In genomic region chr5:124201564-124201963, GRCm38 (mm10) we compare ENCODE assay signal across 22 mouse cellular contexts. TPM values are rescaled to one million over a fixed set of nuclear protein-coding genes. Genes with fewer than 3 reads are reported as not detected.
DNase-seq lines count a peak whose midpoint lies in the region; ATAC-seq and TF ChIP-seq lines count a peak whose summit lies in the region.
"Had no signal": no experiment of that assay in that cellular context is flagged by ENCODE, and none has a peak within 500 bp of the region (broad histone marks: within the 10 kb centered on the region; RNA-seq: fewer than 3 reads in every experiment).

No protein-coding gene starts in this region.

- ATAC-seq in hindbrain, embryonic 14.5 days (ENCODE audit: low FRiP score): no peak
- no peak for ATAC-seq in heart, postnatal 0 days (ENCODE audit: insufficient read depth, low read depth)
- 0 out of 2 replicates have a peak, but pooled peaks have one; percentile 35 for ATAC-seq in liver, embryonic 16.5 days (ENCODE audit: low read depth)
- ATAC-seq: forebrain, embryonic 15.5 days; midbrain, embryonic 15.5 days had no signal

- intact Hi-C loops in left cerebral cortex, postnatal 10 days (cut with DNase I): no loop called here

- H3K36me3 ChIP-seq in heart, embryonic 10.5 days: no peaks in the 10 kb centered on the region
- H3K36me3 ChIP-seq in hindbrain, embryonic 10.5 days: 0 out of 2 replicates have a peak, but pooled peaks cover 3% of the 10 kb centered on the region
- no peaks in the 10 kb centered on the region for H3K36me3 ChIP-seq in hindbrain, embryonic 14.5 days (replicated peaks; ENCODE audit: control insufficient read depth, insufficient read depth)
- H3K36me3 ChIP-seq in heart, postnatal 0 days (replicated peaks; ENCODE audit: control insufficient read depth, insufficient read depth, low read length): no peaks in the 10 kb centered on the region; the same call in 1 of the 2 replicates
- no peaks in the 10 kb centered on the region for H3K36me3 ChIP-seq in liver, embryonic 16.5 days (ENCODE audit: control insufficient read depth, insufficient read depth)
- H3K36me3 ChIP-seq: forebrain, embryonic 15.5 days; hindbrain, embryonic 13.5 days; limb, embryonic 13.5 days; midbrain, embryonic 15.5 days had no signal

- H3K27ac ChIP-seq in heart, embryonic 10.5 days: peak overlapping the region; percentile 82
- H3K27ac ChIP-seq in hindbrain, embryonic 10.5 days: peak overlapping the region; percentile 23; the same call in 1 of the 2 replicates
- H3K27ac ChIP-seq in hindbrain, embryonic 14.5 days: no peak overlapping the region
- H3K27ac ChIP-seq in heart, postnatal 0 days (ENCODE audit: low read depth): peak overlapping the region; percentile 44
- H3K27ac ChIP-seq in liver, embryonic 16.5 days (ENCODE audit: low read length): no peak overlapping the region
- H3K27ac ChIP-seq: forebrain, embryonic 15.5 days; hindbrain, embryonic 13.5 days; limb, embryonic 13.5 days; midbrain, embryonic 15.5 days had no signal

- no peak overlapping the region for H3K4me3 ChIP-seq in heart, embryonic 10.5 days
- H3K4me3 ChIP-seq in hindbrain, embryonic 10.5 days: no peak overlapping the region
- no peak overlapping the region for H3K4me3 ChIP-seq in hindbrain, embryonic 14.5 days (replicated peaks; ENCODE audit: low read length)
- no peak overlapping the region for H3K4me3 ChIP-seq in heart, postnatal 0 days (ENCODE audit: low read depth, low read length)
- no peak overlapping the region for H3K4me3 ChIP-seq in liver, embryonic 16.5 days (ENCODE audit: low read depth, low read length)
- H3K4me3 ChIP-seq: forebrain, embryonic 15.5 days; hindbrain, embryonic 13.5 days; limb, embryonic 13.5 days; midbrain, embryonic 15.5 days had no signal

- no peak overlapping the region for H3K4me2 ChIP-seq in hindbrain, embryonic 14.5 days (replicated peaks)
- H3K4me2 ChIP-seq in heart, postnatal 0 days (ENCODE audit: low read depth, low read length): no peak overlapping the region
- H3K4me2 ChIP-seq in liver, embryonic 16.5 days (ENCODE audit: low read depth, low read length): no peak overlapping the region
- H3K4me2 ChIP-seq: forebrain, embryonic 15.5 days; hindbrain, embryonic 13.5 days; limb, embryonic 13.5 days; midbrain, embryonic 15.5 days had no signal

- DNase-seq in heart, embryonic 10.5 days (ENCODE audit: low spot score): no peak
- no peak for DNase-seq in heart, adult 11 months
- DNase-seq in hindbrain, embryonic 10.5 days (ENCODE audit: low spot score): no peak
- no peak for DNase-seq in hindbrain, embryonic 14.5 days (ENCODE audit: low spot score)
- no peak for DNase-seq in heart, postnatal 0 days (ENCODE audit: low spot score)
- DNase-seq in left cerebral cortex, postnatal 10 days (ENCODE audit: extremely low spot score in 1 of 2, low spot score in 2 of 2): no peak
- DNase-seq in testis, postnatal 10 days (ENCODE audit: low spot score): no peak
- DNase-seq: adrenal gland, postnatal 25 days; cerebellum, adult 11-12 months; cerebellum, postnatal 14 days; embryo, embryonic 11 days; kidney, postnatal 36 days; layer of hippocampus, adult 9-11 months; lung, postnatal 10 days; right cerebral cortex, postnatal 14 days; spleen, adult 18-20 months had no signal

- no peak for TF ChIP-seq EP300 in heart, postnatal 0 days (IDR thresholded peaks at IDR 0.05; ENCODE audit: low read depth)

- no peaks in the 10 kb centered on the region for H3K9me3 ChIP-seq in heart, embryonic 10.5 days
- H3K9me3 ChIP-seq in hindbrain, embryonic 10.5 days: no peaks in the 10 kb centered on the region
- no peaks in the 10 kb centered on the region for H3K9me3 ChIP-seq in hindbrain, embryonic 14.5 days (ENCODE audit: control insufficient read depth, low read length)
- H3K9me3 ChIP-seq in heart, postnatal 0 days (replicated peaks; ENCODE audit: control insufficient read depth, low read length): no peaks in the 10 kb centered on the region
- H3K9me3 ChIP-seq in liver, embryonic 16.5 days (replicated peaks; ENCODE audit: control insufficient read depth, low read length): no peaks in the 10 kb centered on the region
- H3K9me3 ChIP-seq: forebrain, embryonic 15.5 days; hindbrain, embryonic 13.5 days; limb, embryonic 13.5 days; midbrain, embryonic 15.5 days had no signal

- WGBS in heart, embryonic 10.5 days: 55% methylated on average over 2 of the region's 2 CpGs
- WGBS in hindbrain, embryonic 10.5 days: 85% methylated on average over 2 of the region's 2 CpGs
- 86% methylated on average over 2 of the region's 2 CpGs for WGBS in hindbrain, embryonic 14.5 days
- 68% methylated on average over 2 of the region's 2 CpGs for WGBS in heart, postnatal 0 days
- WGBS in liver, embryonic 16.5 days (ENCODE audit: insufficient replicate concordance): 59% methylated on average over 2 of the region's 2 CpGs

- no peaks in the 10 kb centered on the region for H3K27me3 ChIP-seq in heart, embryonic 10.5 days (ENCODE audit: insufficient read depth, poor library complexity, severe bottlenecking)
- no peaks in the 10 kb centered on the region for H3K27me3 ChIP-seq in hindbrain, embryonic 10.5 days (ENCODE audit: insufficient read depth, poor library complexity, severe bottlenecking)
- H3K27me3 ChIP-seq in hindbrain, embryonic 14.5 days (ENCODE audit: control insufficient read depth, insufficient read depth, low read length): no peaks in the 10 kb centered on the region
- H3K27me3 ChIP-seq in heart, postnatal 0 days (ENCODE audit: control insufficient read depth, insufficient read depth, low read length): no peaks in the 10 kb centered on the region
- H3K27me3 ChIP-seq in liver, embryonic 16.5 days (ENCODE audit: control insufficient read depth, insufficient read depth, low read depth, low read length): no peaks in the 10 kb centered on the region
- H3K27me3 ChIP-seq: CH12.LX; forebrain, embryonic 15.5 days; hindbrain, embryonic 13.5 days; limb, embryonic 13.5 days; midbrain, embryonic 15.5 days had no signal

- no peak for TF ChIP-seq CTCF in heart, postnatal 0 days (IDR thresholded peaks at IDR 0.05; ENCODE audit: low read depth)

- peaks cover 95% of the 10 kb centered on the region for H3K4me1 ChIP-seq in heart, embryonic 10.5 days
- H3K4me1 ChIP-seq in hindbrain, embryonic 10.5 days (replicated peaks): peaks cover 69% of the 10 kb centered on the region
- peaks cover 8% of the 10 kb centered on the region for H3K4me1 ChIP-seq in hindbrain, embryonic 14.5 days (replicated peaks; ENCODE audit: control insufficient read depth, insufficient read depth, low read length)
- H3K4me1 ChIP-seq in heart, postnatal 0 days (ENCODE audit: control insufficient read depth, insufficient read depth): peaks cover 85% of the 10 kb centered on the region
- peaks cover 55% of the 10 kb centered on the region for H3K4me1 ChIP-seq in liver, embryonic 16.5 days (ENCODE audit: control insufficient read depth, low read depth, low read length)
- H3K4me1 ChIP-seq: forebrain, embryonic 15.5 days had no signal

- no peak overlapping the region for H3K9ac ChIP-seq in hindbrain, embryonic 14.5 days
- no peak overlapping the region for H3K9ac ChIP-seq in heart, postnatal 0 days (replicated peaks; ENCODE audit: low read depth, low read length)
- no peak overlapping the region; the same call in 1 of the 2 replicates for H3K9ac ChIP-seq in liver, embryonic 16.5 days (ENCODE audit: low read depth, low read length)
- H3K9ac ChIP-seq: forebrain, embryonic 15.5 days; hindbrain, embryonic 13.5 days; limb, embryonic 13.5 days; midbrain, embryonic 15.5 days had no signal

RNA-seq across cellular contexts. Expression of gene Pitpnm2, which starts 48.0 kb away (rescaled TPM):
- 4.8 and 6.1 TPM in 2 replicates for polyA plus RNA-seq in heart, embryonic 10.5 days (2016; fragmentation: Nextera tagmentation; extraction: Ambion mirVana)
- 3.2 and 3.6 TPM in 2 replicates for polyA plus RNA-seq in hindbrain, embryonic 10.5 days (2016; fragmentation: Nextera tagmentation; extraction: Ambion mirVana)
- 13.5 and 15.1 TPM in 2 replicates for polyA plus RNA-seq in hindbrain, embryonic 14.5 days (2014; fragmentation: Nextera tagmentation; extraction: Ambion mirVana)
- total RNA-seq in heart, postnatal 0 days (2014; rRNA removed; ENCODE audit: low replicate concordance): 17.1 and 28.6 TPM in 2 replicates
- polyA plus RNA-seq in heart, postnatal 0 days (2015; fragmentation: Nextera tagmentation; extraction: Ambion mirVana): 3.1 and 3.2 TPM in 2 replicates
- polyA plus RNA-seq in liver, embryonic 16.5 days (2015; fragmentation: Nextera tagmentation; extraction: Ambion mirVana): 1.6 and 1.9 TPM in 2 replicates
- total RNA-seq in left cerebral cortex, postnatal 10 days (2021): 100 to 1,000 TPM; 149 to 170 TPM

Comparison
In these comparisons a context has a peak if more than half of its experiments do, and no peak if none do; other contexts are left out.
1. H3K27ac ChIP-seq: peak in heart, embryonic 10.5 days (single experiment), hindbrain, embryonic 10.5 days (single experiment) and heart, postnatal 0 days (single experiment); none in hindbrain, embryonic 14.5 days (single experiment) and liver, embryonic 16.5 days (single experiment).